Mouse (Mus musculus): ENCODE results near the gene Tmc7. TPM values are rescaled to one million over a fixed set of nuclear protein-coding genes. Genes with fewer than 3 reads are reported as not detected.

Tmc7 gene
- polyA plus RNA-seq, 1 experiment from 2014 or later = 6.9 TPM

- Histone ChIP-seq H3K36me3 (ENCODE audit: control insufficient read depth, insufficient read depth, low read length) (no peaks in the 10 kb centered on the region), H3K4me3 (ENCODE audit: low read depth, low read length) (no peak overlapping the region), H3K27ac (ENCODE audit: low read depth, low read length) (peak overlapping the region; percentile 92), H3K9me3 (replicated peaks; ENCODE audit: control insufficient read depth, low read length) (no peaks in the 10 kb centered on the region), H3K4me2 (ENCODE audit: low read length) (peak overlapping the region; percentile 38), H3K9ac (ENCODE audit: low read length) (0 out of 2 replicates have a peak overlapping the region, but pooled peaks have one; percentile 14), H3K4me1 (ENCODE audit: control insufficient read depth, insufficient read depth, low read length) (peaks cover 35% of the 10 kb centered on the region), H3K27me3 (replicated peaks; ENCODE audit: control insufficient read depth, insufficient read depth, low read length) (no peaks in the 10 kb centered on the region)
- DNase-seq (ENCODE audit: low spot score) = peak; percentile 32
- no peak for ATAC-seq
- 16% methylated on average over 10 of the region's 10 CpGs for WGBS
Observed at GRCm38 (mm10) chr7:118594611-118595010, 10.1 kb upstream of the Tmc7 start.

DNA sequence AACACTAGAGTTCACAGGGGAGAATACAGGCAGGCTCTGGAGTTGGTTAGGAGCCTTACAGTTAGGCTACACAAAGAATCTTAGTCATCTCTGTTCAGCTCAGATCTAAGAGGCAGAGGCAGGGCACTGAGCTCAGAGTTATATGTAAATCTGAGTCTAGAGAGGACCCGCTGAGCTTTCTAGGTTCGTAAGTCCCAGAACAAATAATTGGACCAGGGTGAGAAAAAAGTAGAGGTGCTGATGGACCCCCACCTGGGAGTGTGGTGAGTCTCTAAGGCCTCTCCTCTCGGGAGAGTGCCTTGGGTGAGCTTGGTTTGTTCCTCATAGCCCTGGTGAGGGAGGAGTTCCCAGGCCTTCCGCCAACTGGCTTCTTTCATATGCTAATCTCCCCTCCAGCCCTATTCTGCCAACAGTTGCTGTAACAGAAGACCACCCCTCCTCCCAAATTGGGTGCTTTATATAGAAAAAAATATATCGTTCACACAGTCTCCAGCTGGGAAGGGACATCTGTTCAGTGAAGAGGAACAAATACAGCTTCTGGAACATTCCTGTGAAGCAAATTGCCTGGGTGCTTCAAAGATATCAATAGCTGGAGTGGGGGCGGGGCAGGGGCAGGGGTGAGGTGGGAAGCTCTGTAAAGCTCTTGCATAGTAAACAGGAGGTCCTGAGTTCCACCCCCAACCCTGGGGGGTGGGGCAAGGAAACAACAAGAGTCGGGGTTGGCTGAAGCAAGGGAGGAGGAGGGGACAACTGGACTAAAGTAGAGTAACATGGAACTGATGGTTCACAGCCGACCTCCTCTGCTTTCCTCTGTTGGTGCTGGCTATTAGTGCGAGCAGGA is 9.3 kb upstream of the Tmc7 start:
- peak; percentile 98 for DNase-seq (ENCODE audit: low spot score)
- peak; percentile 93 for ATAC-seq
- H3K36me3 ChIP-seq (ENCODE audit: control insufficient read depth, insufficient read depth, low read length) = no peaks in the 10 kb centered on the region
- WGBS = 3% methylated on average over 9 of the region's 9 CpGs
- H3K4me3 ChIP-seq (ENCODE audit: low read depth, low read length) = no peak overlapping the region
- H3K27me3 ChIP-seq (replicated peaks; ENCODE audit: control insufficient read depth, insufficient read depth, low read length) = no peaks in the 10 kb centered on the region
- peak overlapping the region; percentile 14; the same call in 1 of the 2 replicates for H3K9ac ChIP-seq (ENCODE audit: low read length)
- peaks cover 35% of the 10 kb centered on the region for H3K4me1 ChIP-seq (ENCODE audit: control insufficient read depth, insufficient read depth, low read length)
- no peaks in the 10 kb centered on the region for H3K9me3 ChIP-seq (replicated peaks; ENCODE audit: control insufficient read depth, low read length)
- peak overlapping the region; percentile 92 for H3K27ac ChIP-seq (ENCODE audit: low read depth, low read length)
- peak overlapping the region; percentile 38 for H3K4me2 ChIP-seq (ENCODE audit: low read length)

GRCm38 (mm10) chr7:118592146-118592545 is 7.6 kb upstream of the Tmc7 start:
- no peaks in the 10 kb centered on the region for H3K27me3 ChIP-seq (replicated peaks; ENCODE audit: control insufficient read depth, insufficient read depth, low read length)
- H3K4me1 ChIP-seq (ENCODE audit: control insufficient read depth, insufficient read depth, low read length) = peaks cover 32% of the 10 kb centered on the region
- H3K9me3 ChIP-seq (replicated peaks; ENCODE audit: control insufficient read depth, low read length) = no peaks in the 10 kb centered on the region
- H3K4me2 ChIP-seq (ENCODE audit: low read length) = no peak overlapping the region
- no peak overlapping the region for H3K9ac ChIP-seq (ENCODE audit: low read length)
- no peak for ATAC-seq
- no peak overlapping the region for H3K4me3 ChIP-seq (ENCODE audit: low read depth, low read length)
- DNase-seq (ENCODE audit: low spot score) = no peak
- no peaks in the 10 kb centered on the region for H3K36me3 ChIP-seq (ENCODE audit: control insufficient read depth, insufficient read depth, low read length)
- WGBS = 46% methylated on average over 6 of the region's 6 CpGs
- H3K27ac ChIP-seq (ENCODE audit: low read depth, low read length) = peak overlapping the region; percentile 92

GRCm38 (mm10) chr7:118590726-118591305 is 6.3 kb upstream of the Tmc7 start:
- Histone ChIP-seq H3K36me3 (ENCODE audit: control insufficient read depth, insufficient read depth, low read length) (no peaks in the 10 kb centered on the region), H3K27ac (ENCODE audit: low read depth, low read length) (no peak overlapping the region), H3K4me2 (ENCODE audit: low read length) (no peak overlapping the region), H3K9me3 (replicated peaks; ENCODE audit: control insufficient read depth, low read length) (no peaks in the 10 kb centered on the region), H3K27me3 (replicated peaks; ENCODE audit: control insufficient read depth, insufficient read depth, low read length) (no peaks in the 10 kb centered on the region), H3K4me1 (ENCODE audit: control insufficient read depth, insufficient read depth, low read length) (peaks cover 29% of the 10 kb centered on the region), H3K4me3 (ENCODE audit: low read depth, low read length) (no peak overlapping the region), H3K9ac (ENCODE audit: low read length) (no peak overlapping the region)
- DNase-seq (ENCODE audit: low spot score) (no peak), ATAC-seq (no peak)
- 80% methylated on average over 5 of the region's 5 CpGs for WGBS

DNA sequence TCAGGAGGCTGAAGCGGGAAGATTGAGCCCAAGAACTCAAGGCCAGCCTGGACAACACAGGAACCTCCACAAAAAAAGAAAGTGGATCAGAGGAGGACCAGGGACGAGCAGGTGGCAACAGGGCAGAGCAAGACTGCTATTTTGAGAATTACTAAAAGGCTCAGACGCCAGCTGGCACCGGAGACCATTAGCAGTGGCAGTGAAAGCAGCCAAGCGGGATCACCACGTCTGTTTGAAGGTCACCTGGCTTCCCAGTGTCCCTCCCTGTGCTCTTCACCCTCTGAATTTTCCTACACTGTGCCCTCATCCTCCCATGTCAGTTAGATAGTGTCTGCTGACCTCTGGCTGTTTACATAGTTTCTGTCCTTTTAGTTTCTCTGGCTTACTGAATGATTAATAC is 1.3 kb upstream of the Tmc7 start:
- DNase-seq (ENCODE audit: low spot score) (no peak), ATAC-seq (no peak)
- Histone ChIP-seq H3K4me2 (ENCODE audit: low read length) (no peak overlapping the region), H3K9me3 (replicated peaks; ENCODE audit: control insufficient read depth, low read length) (no peaks in the 10 kb centered on the region), H3K4me1 (ENCODE audit: control insufficient read depth, insufficient read depth, low read length) (peaks cover 14% of the 10 kb centered on the region), H3K9ac (ENCODE audit: low read length) (no peak overlapping the region), H3K4me3 (ENCODE audit: low read depth, low read length) (no peak overlapping the region), H3K27ac (ENCODE audit: low read depth, low read length) (no peak overlapping the region; the same call in 1 of the 2 replicates), H3K27me3 (replicated peaks; ENCODE audit: control insufficient read depth, insufficient read depth, low read length) (no peaks in the 10 kb centered on the region), H3K36me3 (ENCODE audit: control insufficient read depth, insufficient read depth, low read length) (no peaks in the 10 kb centered on the region)
- WGBS = 53% methylated on average over 6 of the region's 6 CpGs

DNA sequence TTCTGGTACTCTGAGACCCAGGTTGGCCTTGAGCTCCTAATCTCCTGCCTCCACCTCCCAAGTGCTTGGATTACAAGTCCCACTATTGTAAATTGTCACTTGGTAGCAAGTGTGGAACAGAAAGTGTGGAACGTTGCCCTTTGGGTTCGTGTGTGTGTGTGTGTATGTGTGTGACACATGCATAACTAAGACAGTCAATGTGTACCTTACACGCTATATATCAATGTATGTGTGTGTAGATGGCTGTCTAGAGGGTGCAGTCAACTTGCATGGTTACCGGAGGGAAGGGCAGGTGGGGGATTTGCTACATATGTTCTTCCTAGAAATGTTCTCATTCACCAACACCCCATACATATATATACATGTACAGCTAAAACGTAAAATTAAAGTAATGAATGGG is 390 bp upstream of the Tmc7 start:
- peaks cover 14% of the 10 kb centered on the region for H3K4me1 ChIP-seq (ENCODE audit: control insufficient read depth, insufficient read depth, low read length)
- ATAC-seq = no peak
- no peaks in the 10 kb centered on the region for H3K9me3 ChIP-seq (replicated peaks; ENCODE audit: control insufficient read depth, low read length)
- H3K4me3 ChIP-seq (ENCODE audit: low read depth, low read length) = peak overlapping the region; percentile 65
- no peak for DNase-seq (ENCODE audit: low spot score)
- H3K9ac ChIP-seq (ENCODE audit: low read length) = 0 out of 2 replicates have a peak overlapping the region, but pooled peaks have one; percentile 90
- H3K36me3 ChIP-seq (ENCODE audit: control insufficient read depth, insufficient read depth, low read length) = peaks cover 4% of the 10 kb centered on the region; the same call in 1 of the 2 replicates
- WGBS = 61% methylated on average over 5 of the region's 5 CpGs
- no peak overlapping the region for H3K27ac ChIP-seq (ENCODE audit: low read depth, low read length)
- H3K27me3 ChIP-seq (replicated peaks; ENCODE audit: control insufficient read depth, insufficient read depth, low read length) = no peaks in the 10 kb centered on the region
- peak overlapping the region; percentile 68 for H3K4me2 ChIP-seq (ENCODE audit: low read length)

- DNase-seq (ENCODE audit: low spot score) (no peak), ATAC-seq (no peak)
- Histone ChIP-seq H3K27ac (ENCODE audit: low read depth, low read length) (peak overlapping the region; percentile 77; the same call in 1 of the 2 replicates), H3K4me3 (ENCODE audit: low read depth, low read length) (peak overlapping the region; percentile 65), H3K4me1 (ENCODE audit: control insufficient read depth, insufficient read depth, low read length) (peaks cover 14% of the 10 kb centered on the region), H3K9me3 (replicated peaks; ENCODE audit: control insufficient read depth, low read length) (no peaks in the 10 kb centered on the region), H3K36me3 (ENCODE audit: control insufficient read depth, insufficient read depth, low read length) (peaks cover 10% of the 10 kb centered on the region; the same call in 1 of the 2 replicates), H3K27me3 (replicated peaks; ENCODE audit: control insufficient read depth, insufficient read depth, low read length) (no peaks in the 10 kb centered on the region), H3K9ac (ENCODE audit: low read length) (peak overlapping the region; percentile 90), H3K4me2 (ENCODE audit: low read length) (peak overlapping the region; percentile 68)
- 15% methylated on average over 7 of the region's 7 CpGs for WGBS
Observed at GRCm38 (mm10) chr7:118583821-118584220, 715 bp downstream of the Tmc7 start.

DNA sequence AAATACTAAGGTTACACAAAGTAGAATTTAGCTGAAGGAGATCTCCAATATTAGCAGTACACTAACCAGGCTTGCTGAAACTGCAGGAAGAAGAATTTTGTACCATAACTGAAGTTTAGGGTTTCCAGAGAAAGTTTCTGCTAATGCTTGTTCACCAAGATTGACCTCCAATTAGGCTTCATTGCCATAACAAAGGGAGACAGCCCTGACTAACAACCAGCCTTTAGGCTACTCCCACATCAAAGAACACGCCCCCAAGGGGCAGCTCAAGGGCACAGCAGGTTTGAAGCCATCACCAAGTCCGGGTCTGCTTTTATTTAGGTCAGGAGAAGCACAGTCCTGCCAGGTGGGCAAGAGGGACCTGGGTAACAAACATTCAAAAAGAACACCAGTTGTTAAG is 4.6 kb downstream of the Tmc7 start:
- 79% methylated on average over 2 of the region's 2 CpGs for WGBS
- H3K4me3 ChIP-seq (ENCODE audit: low read depth, low read length) = no peak overlapping the region
- DNase-seq (ENCODE audit: low spot score) (no peak), ATAC-seq (no peak)
- no peaks in the 10 kb centered on the region for H3K9me3 ChIP-seq (replicated peaks; ENCODE audit: control insufficient read depth, low read length)
- no peak overlapping the region for H3K27ac ChIP-seq (ENCODE audit: low read depth, low read length)
- no peak overlapping the region for H3K9ac ChIP-seq (ENCODE audit: low read length)
- H3K4me1 ChIP-seq (ENCODE audit: control insufficient read depth, insufficient read depth, low read length) = peaks cover 14% of the 10 kb centered on the region
- H3K4me2 ChIP-seq (ENCODE audit: low read length) = no peak overlapping the region
- peaks cover 10% of the 10 kb centered on the region; the same call in 1 of the 2 replicates for H3K36me3 ChIP-seq (ENCODE audit: control insufficient read depth, insufficient read depth, low read length)
- H3K27me3 ChIP-seq (replicated peaks; ENCODE audit: control insufficient read depth, insufficient read depth, low read length) = no peaks in the 10 kb centered on the region

DNA sequence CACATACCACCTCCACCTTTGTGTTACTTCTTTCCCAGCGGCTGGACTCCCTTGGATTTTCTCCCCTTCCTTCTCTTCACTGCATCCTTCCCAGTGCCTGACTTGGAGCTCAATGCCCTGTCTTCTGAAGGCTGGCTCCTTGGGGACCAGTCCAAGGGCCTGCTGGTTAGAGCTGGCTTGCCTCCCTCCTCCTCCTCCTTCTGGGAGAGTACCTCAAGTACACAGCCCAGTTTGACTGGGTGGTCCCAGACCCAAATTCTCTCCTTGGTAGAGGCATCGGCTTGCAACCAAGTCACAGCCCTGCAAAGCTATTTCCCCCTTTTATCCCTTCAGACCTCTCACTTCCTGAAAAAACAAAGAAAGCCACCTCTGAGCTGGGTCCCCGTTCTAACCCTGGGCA is 6.3 kb downstream of the Tmc7 start:
- DNase-seq (ENCODE audit: low spot score) (no peak), ATAC-seq (no peak)
- Histone ChIP-seq H3K9me3 (replicated peaks; ENCODE audit: control insufficient read depth, low read length) (no peaks in the 10 kb centered on the region), H3K27ac (ENCODE audit: low read depth, low read length) (no peak overlapping the region), H3K9ac (ENCODE audit: low read length) (no peak overlapping the region), H3K4me1 (ENCODE audit: control insufficient read depth, insufficient read depth, low read length) (peaks cover 7% of the 10 kb centered on the region; the same call in 1 of the 2 replicates), H3K27me3 (replicated peaks; ENCODE audit: control insufficient read depth, insufficient read depth, low read length) (no peaks in the 10 kb centered on the region), H3K36me3 (ENCODE audit: control insufficient read depth, insufficient read depth, low read length) (peaks cover 10% of the 10 kb centered on the region; the same call in 1 of the 2 replicates), H3K4me3 (ENCODE audit: low read depth, low read length) (no peak overlapping the region), H3K4me2 (ENCODE audit: low read length) (no peak overlapping the region)
- WGBS = 64% methylated on average over 3 of the region's 3 CpGs
